Mouse (Mus musculus) v-Abl transformed pro-B cells (cell line): Measurements from ENCODE around the gene Tfpi2.

ENCODE experiments used
- in situ Hi-C, 2 experiments: fragments of 400-800 bp; cut with MboI; formaldehyde crosslinking; loops; one replicate each; pipeline ENCODE4 v1.15.1; 2025; ENCODE audit not compliant: unreplicated experiment in 2 of 2

The Tfpi2 gene

DNA sequence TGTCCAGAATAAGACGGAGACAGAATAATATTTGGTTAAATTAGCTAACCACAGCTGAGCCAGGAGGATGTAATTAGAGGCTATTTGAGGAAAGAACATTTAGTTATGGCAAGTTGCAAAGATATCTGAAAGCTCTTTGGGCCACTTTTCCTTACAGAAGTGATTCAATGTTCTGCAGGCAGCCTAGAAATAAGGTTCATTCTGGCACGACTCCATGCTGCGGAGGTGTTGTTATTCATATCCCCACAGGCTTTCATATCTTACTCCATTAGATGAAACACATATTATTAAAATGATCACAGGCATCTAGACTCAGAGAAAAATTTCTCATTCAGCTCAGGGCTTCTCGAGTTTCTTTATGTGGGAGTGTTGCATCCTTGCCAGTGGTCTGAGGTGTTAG is 65.8 kb downstream of the Tfpi2 start:
- in situ Hi-C loops: no loop called here

DNA sequence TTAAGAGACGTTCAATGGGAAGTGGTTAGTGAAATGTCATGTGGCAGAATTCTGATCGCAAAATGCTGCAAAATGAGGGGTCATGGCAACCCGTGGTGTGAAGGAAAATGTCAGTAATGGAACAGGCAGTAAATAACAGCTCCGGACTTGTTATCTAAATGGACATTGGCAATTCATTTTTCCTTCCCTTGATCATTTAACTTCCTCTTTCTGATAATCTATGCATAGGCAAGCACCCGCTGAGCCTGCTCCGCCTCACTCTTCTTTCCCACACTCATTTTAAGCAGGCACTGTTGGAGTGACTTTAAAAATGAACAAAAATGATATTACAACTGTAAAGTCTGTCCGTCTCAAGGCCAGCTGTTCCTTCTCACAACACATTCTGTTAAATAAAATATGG is 72.7 kb downstream of the Tfpi2 start:
- in situ Hi-C loops: no loop called here
